Mouse (Mus musculus): ENCODE results near the gene Tmem238.

GRCm38 (mm10) chr7:4821690-4822089 is 32.2 kb upstream of the Tmem238 start:
- TF ChIP-seq GATA1 (IDR thresholded peaks at IDR 0.05; ENCODE audit: low read length) (no peak), TAL1 (IDR thresholded peaks at IDR 0.05; ENCODE audit: low read length) (no peak)
